ENCODE assay signal across 23 mouse cellular contexts in genomic region chr15:26642563-26642962, GRCm38 (mm10).
DNase-seq lines count a peak whose midpoint lies in the region; ATAC-seq and TF ChIP-seq lines count a peak whose summit lies in the region.
"Had no signal": no experiment of that assay in that cellular context is flagged by ENCODE, and none has a peak within 500 bp of the region (broad histone marks: within the 10 kb centered on the region; RNA-seq: fewer than 3 reads in every experiment).

No protein-coding gene starts in this region.

- no peak for TF ChIP-seq EP300 in lung, postnatal 0 days (IDR thresholded peaks at IDR 0.05)
- TF ChIP-seq EP300 in stomach, postnatal 0 days (optimal IDR thresholded peaks at IDR 0.05), result no peak

- DNase-seq in frontal cortex, postnatal 10 days (ENCODE audit: low spot score in 2 of 2), result no peak
- DNase-seq in lung, postnatal 0 days (ENCODE audit: low spot score), result no peak
- DNase-seq in lung, postnatal 10 days, result no peak
- no peak for DNase-seq in stomach, postnatal 0 days (ENCODE audit: low spot score)
- DNase-seq in neural tube, embryonic 10.5 days (ENCODE audit: extremely low spot score, low spot score), result no peak
- DNase-seq: adrenal gland, postnatal 25 days; cerebellum, adult 2 months; cerebellum, postnatal 25 days; gastrocnemius, postnatal 14 days; kidney, adult 9 months; kidney, postnatal 14 days; liver, postnatal 0 days had no signal

- H3K4me2 ChIP-seq in intestine, postnatal 0 days (replicated peaks; ENCODE audit: low read depth), result no peak overlapping the region
- H3K4me2 ChIP-seq in intestine, embryonic 15.5 days (replicated peaks), result no peak overlapping the region
- no peak overlapping the region for H3K4me2 ChIP-seq in lung, postnatal 0 days (replicated peaks; ENCODE audit: low read depth, low read length)
- H3K4me2 ChIP-seq in stomach, postnatal 0 days (replicated peaks; ENCODE audit: low read depth), result no peak overlapping the region
- H3K4me2 ChIP-seq: hindbrain, embryonic 15.5 days; liver, embryonic 12.5 days; neural tube, embryonic 13.5 days had no signal

- no peaks in the 10 kb centered on the region for H3K4me1 ChIP-seq in intestine, postnatal 0 days (replicated peaks; ENCODE audit: control insufficient read depth, insufficient read depth, low read length)
- H3K4me1 ChIP-seq in intestine, embryonic 15.5 days (replicated peaks), result no peaks in the 10 kb centered on the region
- no peaks in the 10 kb centered on the region for H3K4me1 ChIP-seq in lung, postnatal 0 days (ENCODE audit: insufficient read depth, low read depth, low read length)
- no peaks in the 10 kb centered on the region for H3K4me1 ChIP-seq in stomach, postnatal 0 days (replicated peaks; ENCODE audit: control insufficient read depth, insufficient read depth)
- H3K4me1 ChIP-seq: heart, embryonic 10.5 days; hindbrain, embryonic 15.5 days; liver, embryonic 12.5 days; midbrain, embryonic 10.5 days had no signal

- WGBS in intestine, postnatal 0 days, result 84% methylated on average over 4 of the region's 4 CpGs
- 90% methylated on average over 4 of the region's 4 CpGs for WGBS in intestine, embryonic 15.5 days
- 83% methylated on average over 4 of the region's 4 CpGs for WGBS in lung, postnatal 0 days
- 91% methylated on average over 4 of the region's 4 CpGs for WGBS in stomach, postnatal 0 days

- no peak overlapping the region for H3K9ac ChIP-seq in intestine, postnatal 0 days (ENCODE audit: low read depth, low read length)
- no peak overlapping the region for H3K9ac ChIP-seq in intestine, embryonic 15.5 days
- no peak overlapping the region for H3K9ac ChIP-seq in lung, postnatal 0 days (replicated peaks; ENCODE audit: low read depth)
- H3K9ac ChIP-seq in stomach, postnatal 0 days (ENCODE audit: low read length), result no peak overlapping the region
- H3K9ac ChIP-seq: hindbrain, embryonic 15.5 days; liver, embryonic 12.5 days; liver, postnatal 0 days; neural tube, embryonic 13.5 days had no signal

- H3K9me3 ChIP-seq in intestine, postnatal 0 days (ENCODE audit: control insufficient read depth), result no peaks in the 10 kb centered on the region
- no peaks in the 10 kb centered on the region for H3K9me3 ChIP-seq in intestine, embryonic 15.5 days
- no peaks in the 10 kb centered on the region for H3K9me3 ChIP-seq in lung, postnatal 0 days (ENCODE audit: low read length)
- H3K9me3 ChIP-seq in stomach, postnatal 0 days (ENCODE audit: control insufficient read depth, low read length), result no peaks in the 10 kb centered on the region
- H3K9me3 ChIP-seq: heart, embryonic 10.5 days; hindbrain, embryonic 15.5 days; liver, embryonic 12.5 days; midbrain, embryonic 10.5 days; neural tube, embryonic 13.5 days had no signal

- H3K4me3 ChIP-seq in intestine, postnatal 0 days (ENCODE audit: low read depth, low read length), result no peak overlapping the region
- no peak overlapping the region for H3K4me3 ChIP-seq in intestine, embryonic 15.5 days (replicated peaks)
- H3K4me3 ChIP-seq in lung, postnatal 0 days (ENCODE audit: low read depth, low read length), result no peak overlapping the region
- H3K4me3 ChIP-seq in stomach, postnatal 0 days (ENCODE audit: low read depth, low read length), result no peak overlapping the region
- H3K4me3 ChIP-seq: heart, embryonic 10.5 days; hindbrain, embryonic 15.5 days; liver, embryonic 12.5 days; midbrain, embryonic 10.5 days; myocyte; neural tube, embryonic 13.5 days had no signal

- 0 out of 2 replicates have a peak, but pooled peaks have one; percentile 12 for TF ChIP-seq CTCF in intestine, postnatal 0 days (IDR thresholded peaks at IDR 0.05; ENCODE audit: low read depth)
- TF ChIP-seq CTCF in lung, postnatal 0 days (IDR thresholded peaks at IDR 0.05), result 0 out of 2 replicates have a peak, but pooled peaks have one; percentile 15
- TF ChIP-seq CTCF in stomach, postnatal 0 days (IDR thresholded peaks at IDR 0.05; ENCODE audit: low read depth), result peak; percentile 33

- no peaks in the 10 kb centered on the region for H3K36me3 ChIP-seq in intestine, postnatal 0 days (ENCODE audit: control insufficient read depth, insufficient read depth)
- no peaks in the 10 kb centered on the region for H3K36me3 ChIP-seq in intestine, embryonic 15.5 days
- no peaks in the 10 kb centered on the region for H3K36me3 ChIP-seq in lung, postnatal 0 days (ENCODE audit: insufficient read depth, low read length)
- H3K36me3 ChIP-seq in stomach, postnatal 0 days (ENCODE audit: control insufficient read depth, insufficient read depth, low read length), result no peaks in the 10 kb centered on the region
- H3K36me3 ChIP-seq: heart, embryonic 10.5 days; hindbrain, embryonic 15.5 days; liver, embryonic 12.5 days; midbrain, embryonic 10.5 days; neural tube, embryonic 13.5 days had no signal

- H3K27me3 ChIP-seq in intestine, postnatal 0 days (replicated peaks; ENCODE audit: control insufficient read depth, insufficient read depth, low read length), result no peaks in the 10 kb centered on the region
- no peaks in the 10 kb centered on the region for H3K27me3 ChIP-seq in intestine, embryonic 15.5 days (replicated peaks)
- H3K27me3 ChIP-seq in lung, postnatal 0 days (replicated peaks; ENCODE audit: insufficient read depth, low read length), result no peaks in the 10 kb centered on the region
- H3K27me3 ChIP-seq in stomach, postnatal 0 days (ENCODE audit: control insufficient read depth, insufficient read depth, low read length), result no peaks in the 10 kb centered on the region
- H3K27me3 ChIP-seq: hindbrain, embryonic 15.5 days; liver, embryonic 12.5 days; neural tube, embryonic 13.5 days had no signal

- peak; percentile 67; the same call in 1 of the 2 replicates for ATAC-seq in frontal cortex, adult (ENCODE audit: low TSS enrichment)
- no peak for ATAC-seq in intestine, postnatal 0 days
- no peak for ATAC-seq in intestine, embryonic 15.5 days
- no peak for ATAC-seq in lung, postnatal 0 days
- no peak for ATAC-seq in stomach, postnatal 0 days (ENCODE audit: low FRiP score, low TSS enrichment)
- ATAC-seq: forebrain, embryonic 14.5 days; liver, embryonic 12.5 days; liver, postnatal 0 days; midbrain, embryonic 16.5 days had no signal

- no peak overlapping the region for H3K27ac ChIP-seq in intestine, postnatal 0 days (ENCODE audit: low read depth, low read length)
- no peak overlapping the region for H3K27ac ChIP-seq in intestine, embryonic 15.5 days
- H3K27ac ChIP-seq in lung, postnatal 0 days (ENCODE audit: low read length), result no peak overlapping the region
- H3K27ac ChIP-seq in stomach, postnatal 0 days (replicated peaks), result no peak overlapping the region
- H3K27ac ChIP-seq: heart, embryonic 10.5 days; hindbrain, embryonic 15.5 days; liver, embryonic 12.5 days; midbrain, embryonic 10.5 days; neural tube, embryonic 13.5 days had no signal
